Mouse (Mus musculus) CH12.LX (cell line): Measurements from ENCODE around the gene Zfp638. TPM values are rescaled to one million over a fixed set of nuclear protein-coding genes. Genes with fewer than 3 reads are reported as not detected.
"Not testable (repeated sequence)": the region's sequence is repeated elsewhere in the genome, so short reads cannot be mapped to it uniquely, and the experiment has no call there.

Source experiments
- DNase-seq: peaks from one replicate; pipeline ENCODE4 v3.0.0-alpha.2; 2013; ENCODE audit errors: extremely low read depth
- H3K27ac ChIP-seq: 2 replicates; pipeline ENCODE4 v1.5.1; 2012; ENCODE audit warnings: low read depth, mild to moderate bottlenecking, control low read depth, moderate library complexity; ENCODE audit not compliant: insufficient read depth
- H3K27me3 ChIP-seq: replicated peaks from 2 replicates; pipeline ENCODE3; 2012; ENCODE audit warnings: inconsistent platforms
- H3K36me3 ChIP-seq, 2 experiments: replicated peaks in 1 of 2; 2 replicates each; pipeline versions ENCODE3 to v1.6.1; 2012; ENCODE audit warnings: inconsistent platforms in 1 of 2, low read length in 1 of 2, mild to moderate bottlenecking in 1 of 2, mixed read lengths in 1 of 2, moderate library complexity in 1 of 2; ENCODE audit not compliant: control insufficient read depth in 1 of 2, insufficient read depth in 1 of 2
- H3K4me1 ChIP-seq, 2 experiments: 2 replicates each; pipeline ENCODE4 v1.6.1; 2012; ENCODE audit warnings: inconsistent platforms in 1 of 2, moderate library complexity in 1 of 2; ENCODE audit not compliant: insufficient read depth in 2 of 2, control insufficient read depth in 1 of 2
- H3K4me2 ChIP-seq: 2 replicates; pipeline ENCODE4 v1.6.1; 2012; ENCODE audit warnings: low read depth, mild to moderate bottlenecking, control low read depth; ENCODE audit not compliant: poor library complexity, insufficient read depth, severe bottlenecking
- H3K4me3 ChIP-seq, 3 experiments: fragments of 150-350 bp in 1 of 3; sonication (generic) in 1 of 3; replicated peaks in 1 of 3; 2 replicates each; pipeline versions ENCODE3 to v1.5.1; 2011 to 2012; ENCODE audit warnings: low read depth in 2 of 3, low read length in 2 of 3, mild to moderate bottlenecking in 2 of 3, moderate library complexity in 2 of 3, control low read depth in 1 of 3, improper control_type of control experiment in 1 of 3, inconsistent platforms in 1 of 3, mixed read lengths in 1 of 3; ENCODE audit not compliant: poor library complexity in 1 of 3
- H3K79me2 ChIP-seq: replicated peaks from 2 replicates; pipeline ENCODE4 v1.6.1; 2012; ENCODE audit warnings: mild to moderate bottlenecking, moderate library complexity; ENCODE audit not compliant: control insufficient read depth, poor library complexity, insufficient read depth, severe bottlenecking; ENCODE audit errors: extremely low read depth
- H3K9ac ChIP-seq: 2 replicates; pipeline ENCODE4 v1.6.1; 2012; ENCODE audit warnings: low read depth, mild to moderate bottlenecking, control low read depth, moderate library complexity; ENCODE audit not compliant: insufficient read depth
- H3K9me3 ChIP-seq: replicated peaks from 2 replicates; pipeline ENCODE3; 2012; ENCODE audit warnings: low read length, inconsistent platforms, mixed read lengths
- BHLHE40 ChIP-seq: IDR thresholded peaks from 2 replicates; pipeline ENCODE4 v1.6.1; 2011; ENCODE audit warnings: mild to moderate bottlenecking, low read depth, low read length, improper control_type of control experiment
- E2F4 ChIP-seq: IDR thresholded peaks from 2 replicates; pipeline ENCODE4 v1.6.1; 2011; ENCODE audit warnings: low read depth, low read length, improper control_type of control experiment; ENCODE audit not compliant: insufficient replicate concordance
- ELF1 ChIP-seq: IDR thresholded peaks from 2 replicates; pipeline ENCODE4 v1.6.1; 2014; ENCODE audit warnings: low read depth, mild to moderate bottlenecking, inconsistent platforms, low read length, improper control_type of control experiment
- EP300 ChIP-seq: IDR thresholded peaks from 2 replicates; pipeline ENCODE4 v1.6.1; 2011; ENCODE audit warnings: low read length, improper control_type of control experiment
- MAFK ChIP-seq: IDR thresholded peaks from 2 replicates; pipeline ENCODE4 v1.6.1; 2011; ENCODE audit warnings: low read length, improper control_type of control experiment; ENCODE audit not compliant: insufficient replicate concordance
- MAX ChIP-seq: IDR thresholded peaks from 2 replicates; pipeline ENCODE4 v1.6.1; 2011; ENCODE audit warnings: low read length, improper control_type of control experiment
- MAZ ChIP-seq: IDR thresholded peaks from 2 replicates; pipeline ENCODE4 v1.6.1; 2012; ENCODE audit warnings: low read depth, mild to moderate bottlenecking, inconsistent platforms, low read length, improper control_type of control experiment, moderate library complexity
- MEF2A ChIP-seq: IDR thresholded peaks from 2 replicates; pipeline ENCODE4 v1.6.1; 2014; ENCODE audit warnings: low read depth, mild to moderate bottlenecking, inconsistent platforms, low read length, improper control_type of control experiment, borderline replicate concordance
- MXI1 ChIP-seq: IDR thresholded peaks from 2 replicates; pipeline ENCODE4 v1.6.1; 2011; ENCODE audit warnings: mild to moderate bottlenecking, low read depth, low read length, improper control_type of control experiment
- MYC ChIP-seq: IDR thresholded peaks from 2 replicates; pipeline ENCODE4 v1.6.1; 2011; ENCODE audit warnings: low read depth, mild to moderate bottlenecking, improper control_type of control experiment, low read length
- NELFE ChIP-seq: IDR thresholded peaks from 2 replicates; pipeline ENCODE4 v1.6.1; 2011; ENCODE audit warnings: low read depth, low read length, improper control_type of control experiment
- NRF1 ChIP-seq: IDR thresholded peaks from 2 replicates; pipeline ENCODE4 v1.6.1; 2014; ENCODE audit warnings: low read depth, mild to moderate bottlenecking, inconsistent platforms, low read length, improper control_type of control experiment, moderate library complexity
- PAX5 ChIP-seq: IDR thresholded peaks from 2 replicates; pipeline ENCODE4 v1.6.1; 2012; ENCODE audit warnings: low read length, inconsistent platforms, mixed read lengths
- POLR2A ChIP-seq: IDR thresholded peaks from 2 replicates; pipeline ENCODE4 v1.6.1; 2011; ENCODE audit warnings: low read depth, mild to moderate bottlenecking, improper control_type of control experiment, low read length
- RAD21 ChIP-seq: IDR thresholded peaks from 2 replicates; pipeline ENCODE4 v1.6.1; 2011; ENCODE audit warnings: low read depth, mild to moderate bottlenecking, low read length, improper control_type of control experiment, moderate library complexity
- SIN3A ChIP-seq: IDR thresholded peaks from 2 replicates; pipeline ENCODE4 v1.6.1; 2012; ENCODE audit warnings: low read length, improper control_type of control experiment, inconsistent platforms
- SMC3 ChIP-seq: IDR thresholded peaks from 2 replicates; pipeline ENCODE4 v1.6.1; 2011; ENCODE audit warnings: low read depth, low read length, improper control_type of control experiment
- TCF12 ChIP-seq: IDR thresholded peaks from 2 replicates; pipeline ENCODE4 v1.6.1; 2014; ENCODE audit warnings: low read depth, mild to moderate bottlenecking, inconsistent platforms, low read length, improper control_type of control experiment
- UBTF ChIP-seq: IDR thresholded peaks from 2 replicates; pipeline ENCODE4 v1.6.1; 2012; ENCODE audit warnings: low read depth, mild to moderate bottlenecking, inconsistent platforms, low read length, improper control_type of control experiment, moderate library complexity
- USF2 ChIP-seq: conservative IDR thresholded peaks from 2 replicates; pipeline ENCODE4 v1.6.1; 2011; ENCODE audit warnings: low read depth, low read length, improper control_type of control experiment
- ZKSCAN1 ChIP-seq: IDR thresholded peaks from 2 replicates; pipeline ENCODE4 v1.6.1; 2012; ENCODE audit warnings: low read depth, inconsistent platforms, low read length, improper control_type of control experiment, borderline replicate concordance
- ZMIZ1 ChIP-seq: IDR thresholded peaks from 2 replicates; pipeline ENCODE4 v1.6.1; 2012; ENCODE audit warnings: low read depth, mild to moderate bottlenecking, inconsistent platforms, low read length, improper control_type of control experiment
- ZNF384 ChIP-seq: IDR thresholded peaks from 2 replicates; pipeline ENCODE4 v1.6.1; 2012; ENCODE audit warnings: low read depth, low read length, improper control_type of control experiment, inconsistent platforms
- dilution Hi-C: fragments of 300-500 bp; cut with MboI; formaldehyde crosslinking; loops from 2 replicates; pipeline ENCODE4 v1.14.3; 2020; ENCODE audit warnings: low sequenced_read_pairs; ENCODE audit not compliant: extremely low pct_unique_long_range_greater_than_20kb, extremely low pct_ligation_motif_present
- in situ Hi-C: fragments of 300-500 bp; cut with MboI; formaldehyde crosslinking; loops from 3 replicates; pipeline ENCODE4 v1.14.3; 2019; ENCODE audit warnings: low sequenced_read_pairs, low pct_ligation_motif_present, low pct_unique_long_range_greater_than_20kb, mixed read lengths
- polyA plus RNA-seq: library from polyadenylated mRNA; unstranded; fragments of >175 nt; gene quantifications from 2 replicates; pipeline ENCODE4 v1.2.1, GENCODE M21; 2012; ENCODE audit warnings: low read depth; ENCODE audit not compliant: insufficient read length
- total RNA-seq, 2 experiments: library from RNA; depleted of rRNA; stranded (reverse); fragments of 300-350 nt in 1 of 2; fragments of >200 nt in 1 of 2; gene quantifications; 2 replicates each; pipeline ENCODE4 v1.2.3; 2012 to 2014

Gene Zfp638
- total and polyA plus RNA-seq, 3 experiments: 42.1 to 57.3 (median 48.0) TPM

DNA sequence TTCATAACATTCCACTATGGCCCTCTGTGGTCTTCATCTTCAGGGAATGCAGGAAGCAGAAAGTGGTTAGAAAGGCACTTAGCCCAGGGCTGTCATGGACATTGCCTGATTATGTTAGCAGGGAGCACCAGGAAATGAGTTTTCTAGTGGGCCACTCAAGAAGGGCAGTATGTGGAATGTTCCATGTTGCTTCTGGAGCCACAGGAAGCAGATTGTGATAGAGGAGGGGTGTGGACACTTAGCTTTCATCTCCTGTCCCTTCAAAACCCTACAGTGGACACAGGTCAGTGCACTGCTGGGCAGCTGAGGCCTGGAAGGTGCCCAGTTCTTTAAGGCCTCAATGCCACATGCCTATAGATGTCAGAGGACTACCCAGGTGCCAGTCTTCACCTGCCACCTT, 161.9 kb downstream of the Zfp638 start:
- TF ChIP-seq EP300: no peak
- no peak for TF ChIP-seq MAX
- TF ChIP-seq NELFE: no peak
- TF ChIP-seq UBTF: no peak
- no peak for TF ChIP-seq MYC
- no peak for TF ChIP-seq MXI1
- no peak for TF ChIP-seq ELF1
- no peak for TF ChIP-seq PAX5
- no peak for TF ChIP-seq ZKSCAN1
- no peak for TF ChIP-seq MAFK
- TF ChIP-seq SIN3A: no peak
- TF ChIP-seq MEF2A: no peak
- no peak for TF ChIP-seq USF2
- TF ChIP-seq, all 38 proteins: peak for 0
- no peak overlapping the region for H3K4me3 ChIP-seq
- in situ Hi-C loops: no loop called here
- no peaks in the 10 kb centered on the region for H3K79me2 ChIP-seq
- no peak overlapping the region for H3K27ac ChIP-seq
- H3K36me3 ChIP-seq: no peaks in the 10 kb centered on the region
- H3K9ac ChIP-seq: no peak overlapping the region
- no peaks in the 10 kb centered on the region for H3K9me3 ChIP-seq
- peaks cover 0 to 13% of the 10 kb centered on the region in 2 experiments; a peak in 2 of 4 replicates for H3K4me1 ChIP-seq
- H3K27me3 ChIP-seq: no peaks in the 10 kb centered on the region
- no peak for DNase-seq
- dilution Hi-C loops: no loop called here
- no peak overlapping the region for H3K4me2 ChIP-seq

DNA sequence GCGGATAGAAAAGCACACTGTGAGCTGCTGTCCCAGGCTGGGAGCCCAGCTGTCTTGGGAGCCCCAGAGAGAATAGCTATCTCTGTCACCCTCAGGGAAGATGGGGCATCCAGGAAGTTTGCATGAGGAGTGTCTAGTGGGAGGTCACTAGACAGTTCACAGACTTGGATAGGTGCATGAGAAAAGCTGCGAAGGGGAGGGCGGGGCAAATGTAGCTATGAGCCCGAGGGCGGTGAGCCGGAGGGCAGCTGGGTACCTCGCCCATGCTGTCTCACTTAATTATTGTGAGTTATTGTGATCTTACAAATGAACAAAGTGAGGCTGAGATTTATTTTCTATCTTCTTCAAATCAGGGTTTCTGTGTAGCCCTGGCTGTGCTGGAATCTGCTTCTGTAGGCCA, 162.9 kb downstream of the Zfp638 start:
- TF ChIP-seq TCF12: no peak
- TF ChIP-seq POLR2A: no peak
- no peak for TF ChIP-seq MAFK
- TF ChIP-seq E2F4: no peak
- TF ChIP-seq ZMIZ1: no peak
- TF ChIP-seq UBTF: no peak
- no peak for TF ChIP-seq SMC3
- no peak for TF ChIP-seq NRF1
- no peak for TF ChIP-seq RAD21
- TF ChIP-seq MEF2A: no peak
- no peak for TF ChIP-seq USF2
- no peak for TF ChIP-seq MAX
- TF ChIP-seq NELFE: no peak
- no peak for TF ChIP-seq BHLHE40
- TF ChIP-seq ZNF384: no peak
- no peak for TF ChIP-seq MAZ
- no peak for DNase-seq
- no peak overlapping the region for H3K4me3 ChIP-seq
- H3K36me3 ChIP-seq: no peaks in the 10 kb centered on the region
- in situ Hi-C loops: no loop called here
- H3K79me2 ChIP-seq: no peaks in the 10 kb centered on the region
- dilution Hi-C loops: no loop called here
- peaks cover 4% of the 10 kb centered on the region for H3K9me3 ChIP-seq
- no peak overlapping the region for H3K9ac ChIP-seq
- H3K4me1 ChIP-seq: peaks cover 0 to 13% of the 10 kb centered on the region in 2 experiments; a peak in 2 of 4 replicates
- no peak overlapping the region for H3K27ac ChIP-seq
- no peak overlapping the region for H3K4me2 ChIP-seq
- no peaks in the 10 kb centered on the region for H3K27me3 ChIP-seq

DNA sequence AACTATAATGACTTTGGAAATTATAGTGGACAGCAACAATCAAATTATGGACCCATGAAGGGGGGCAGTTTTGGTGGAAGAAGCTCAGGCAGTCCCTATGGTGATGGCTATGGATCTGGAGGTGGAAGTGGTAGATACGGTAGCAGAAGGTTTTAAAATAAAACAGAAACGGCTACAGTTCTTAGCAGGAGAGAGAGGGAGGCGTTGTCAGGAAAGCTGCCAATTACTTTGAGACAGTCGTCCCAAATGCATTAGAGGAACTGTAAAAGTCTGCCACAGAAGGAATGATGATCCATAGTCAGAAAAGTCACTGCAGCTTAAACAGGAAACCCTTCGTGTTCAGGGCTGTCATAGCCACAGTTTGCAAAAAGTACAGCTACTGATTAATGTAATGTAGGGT, 165.6 kb downstream of the Zfp638 start:
- H3K9ac ChIP-seq, H3K27me3 ChIP-seq, in situ Hi-C loops, H3K9me3 ChIP-seq, H3K36me3 ChIP-seq, dilution Hi-C loops, DNase-seq, H3K79me2 ChIP-seq, H3K4me2 ChIP-seq, H3K4me3 ChIP-seq, H3K27ac ChIP-seq: not testable (repeated sequence)
- peaks cover 0 to 13% of the 10 kb centered on the region in 2 experiments; a peak in 2 of 4 replicates for H3K4me1 ChIP-seq
